Mouse (Mus musculus) forebrain, embryonic 14.5 days (tissue): Measurements from ENCODE around the gene Asic2. TPM values are rescaled to one million over a fixed set of nuclear protein-coding genes. Genes with fewer than 3 reads are reported as not detected.
A peak's percentile ranks its signal among the peaks of the same experiment; 100 is the strongest.

Experiments
- ATAC-seq: fragments of 200-750 bp; cut with Nextera tagmentation; 2 replicates; pipeline ENCODE4 v1.8.0; 2017; ENCODE audit warnings: mild to moderate bottlenecking, moderate library complexity
- DNase-seq: peaks from one replicate; pipeline ENCODE4 v3.0.0-alpha.2; 2015; ENCODE audit warnings: low spot score
- H3K27ac ChIP-seq: fragments of 300-500 bp; sonication (generic); 2 replicates; pipeline ENCODE4 v1.5.1; 2014; ENCODE audit warnings: low read depth, mild to moderate bottlenecking, control low read depth, low read length, moderate library complexity
- H3K27me3 ChIP-seq: fragments of 300-500 bp; sonication (generic); replicated peaks from 2 replicates; pipeline ENCODE4 v1.6.1; 2014; ENCODE audit warnings: low read length, control low read depth, mixed read lengths; ENCODE audit not compliant: control insufficient read depth, insufficient read depth
- H3K36me3 ChIP-seq: fragments of 300-500 bp; sonication (generic); 2 replicates; pipeline ENCODE4 v1.6.1; 2014; ENCODE audit warnings: low read length, control low read depth; ENCODE audit not compliant: control insufficient read depth, insufficient read depth
- H3K4me1 ChIP-seq: fragments of 300-500 bp; sonication (generic); 2 replicates; pipeline ENCODE4 v1.6.1; 2014; ENCODE audit warnings: antibody characterized with exemption, low read length, control low read depth; ENCODE audit not compliant: control insufficient read depth, insufficient read depth
- H3K4me2 ChIP-seq: fragments of 300-500 bp; sonication (generic); 2 replicates; pipeline ENCODE4 v1.6.1; 2014; ENCODE audit warnings: mild to moderate bottlenecking, control low read depth, low read length
- H3K4me3 ChIP-seq: fragments of 300-500 bp; sonication (generic); 2 replicates; pipeline ENCODE4 v1.5.1; 2014; ENCODE audit warnings: low read depth, low read length, control low read depth
- H3K9ac ChIP-seq: fragments of 300-500 bp; sonication (generic); 2 replicates; pipeline ENCODE4 v1.6.1; 2014; ENCODE audit warnings: mild to moderate bottlenecking, low read length, control low read depth, moderate library complexity
- H3K9me3 ChIP-seq: fragments of 300-500 bp; sonication (generic); replicated peaks from 2 replicates; pipeline ENCODE4 v1.6.1; 2016; ENCODE audit warnings: low read length, control low read depth, mixed read lengths; ENCODE audit not compliant: control insufficient read depth
- WGBS: fragments of 180-500 bp; shearing (Covaris S2); extraction: QIAGEN DNeasy Blood & Tissue Kit; methylation state at CpG from one replicate; pipeline ENCODE4 v1.1.7; 2014; 5-methylcytosine and 5-hydroxymethylcytosine counted together
- polyA plus RNA-seq: library from polyadenylated mRNA; unstranded; fragments of >200 nt; fragmentation: Nextera tagmentation; extraction: Ambion mirVana; gene quantifications from 2 replicates; pipeline ENCODE4 v1.2.1, GENCODE M21; 2014

Gene Asic2
- polyA plus RNA-seq, 1 experiment from 2014 or later = 3.8 TPM

DNA sequence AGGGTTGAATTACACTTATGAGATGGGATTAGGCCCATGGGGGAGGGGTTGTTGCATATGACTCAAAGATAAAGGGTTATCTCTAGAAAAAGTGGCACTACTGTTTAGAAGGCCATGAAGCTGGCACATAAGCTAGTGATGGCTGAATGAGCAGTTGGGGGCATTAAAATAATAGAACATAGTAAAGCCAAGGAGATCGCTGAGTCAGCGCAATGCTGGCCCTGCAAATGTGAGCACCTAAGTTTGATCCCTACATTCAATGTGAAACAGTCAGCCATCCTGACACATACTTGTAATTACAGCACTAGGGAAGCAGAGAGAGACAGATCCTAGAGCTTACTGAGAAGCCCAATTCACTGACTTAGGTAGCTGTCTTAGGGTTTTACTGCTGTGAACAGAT lies 562.3 kb downstream of the Asic2 start:
- DNase-seq (no peak), ATAC-seq (no peak)
- 98% methylated on average over 2 of the region's 2 CpGs for WGBS
- Histone ChIP-seq H3K9ac (no peak overlapping the region), H3K4me1 (no peaks in the 10 kb centered on the region), H3K9me3 (no peaks in the 10 kb centered on the region), H3K4me2 (no peak overlapping the region), H3K4me3 (no peak overlapping the region), H3K27me3 (no peaks in the 10 kb centered on the region), H3K36me3 (no peaks in the 10 kb centered on the region), H3K27ac (no peak overlapping the region)

DNA sequence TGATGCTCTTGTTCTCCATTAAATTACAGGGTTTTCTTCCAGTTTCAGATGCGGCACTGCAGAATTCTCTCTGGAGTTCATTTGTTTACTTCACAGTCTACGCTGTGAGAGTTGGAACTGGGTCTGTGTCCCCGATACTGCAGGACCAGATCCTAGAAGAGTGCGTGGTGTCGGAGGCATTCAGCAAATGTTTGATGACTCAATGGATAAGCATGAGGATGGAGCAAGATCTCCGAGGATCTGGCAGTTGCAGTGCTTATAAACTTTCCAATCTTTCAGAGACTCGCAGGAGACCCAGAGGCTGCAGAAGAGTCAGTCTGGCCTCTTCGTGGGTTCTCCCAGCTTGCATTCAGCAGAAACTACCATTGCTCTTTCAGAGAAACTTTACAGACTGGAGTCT lies 566.0 kb downstream of the Asic2 start:
- H3K27me3 ChIP-seq = no peaks in the 10 kb centered on the region
- 92% methylated on average over 8 of the region's 8 CpGs for WGBS
- no peak overlapping the region for H3K4me2 ChIP-seq
- no peak overlapping the region for H3K4me3 ChIP-seq
- no peak overlapping the region for H3K27ac ChIP-seq
- H3K9me3 ChIP-seq = no peaks in the 10 kb centered on the region
- ATAC-seq (no peak), DNase-seq (no peak)
- H3K4me1 ChIP-seq = no peaks in the 10 kb centered on the region
- H3K9ac ChIP-seq = no peak overlapping the region
- H3K36me3 ChIP-seq = no peaks in the 10 kb centered on the region

DNA sequence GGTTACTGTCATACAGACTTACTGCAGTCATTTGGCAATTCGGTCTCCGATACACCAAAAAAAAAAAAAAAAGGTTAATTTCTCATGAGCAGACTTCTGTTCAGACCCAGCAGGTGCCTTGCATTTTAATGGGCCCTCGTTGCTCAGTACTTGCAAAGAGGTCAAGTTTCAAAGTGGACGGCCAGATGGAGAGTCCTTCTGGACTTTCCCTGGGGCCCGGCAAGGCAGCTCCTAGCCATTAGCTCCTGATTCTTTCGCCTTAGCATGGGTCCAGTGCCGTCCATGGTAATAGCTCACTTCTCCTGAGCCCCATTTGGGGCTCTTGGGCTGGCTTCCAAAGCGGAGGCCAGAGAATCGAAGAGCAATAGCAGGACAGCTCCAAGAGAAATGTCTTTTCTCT lies 575.4 kb downstream of the Asic2 start:
- Histone ChIP-seq H3K9me3 (no peaks in the 10 kb centered on the region), H3K9ac (no peak overlapping the region), H3K36me3 (no peaks in the 10 kb centered on the region), H3K4me3 (no peak overlapping the region), H3K27ac (no peak overlapping the region), H3K4me2 (no peak overlapping the region), H3K27me3 (no peaks in the 10 kb centered on the region), H3K4me1 (no peaks in the 10 kb centered on the region)
- no peak for DNase-seq
- no peak for ATAC-seq
- WGBS = 66% methylated on average over 9 of the region's 9 CpGs

DNA sequence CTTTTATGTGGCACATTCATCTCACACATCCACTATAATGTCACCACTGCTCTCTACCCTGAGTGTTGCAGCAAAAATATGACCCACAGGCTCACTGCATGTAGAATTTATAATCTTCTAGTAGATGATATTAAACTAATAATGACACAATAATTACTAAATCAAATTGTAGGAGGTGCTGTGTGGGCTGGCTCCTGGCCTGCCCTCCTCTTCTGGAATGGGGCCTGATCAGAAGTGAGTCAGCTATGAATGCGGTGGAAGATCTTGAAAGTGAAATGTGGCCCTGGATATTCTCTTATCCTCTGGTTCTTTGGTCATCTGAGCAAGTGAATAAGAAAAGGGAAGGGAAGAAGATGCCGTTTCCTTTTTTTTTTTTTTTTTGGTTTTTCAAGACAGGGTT lies 582.1 kb downstream of the Asic2 start:
- Histone ChIP-seq H3K27ac (no peak overlapping the region), H3K4me2 (no peak overlapping the region), H3K4me1 (no peaks in the 10 kb centered on the region), H3K4me3 (no peak overlapping the region), H3K36me3 (no peaks in the 10 kb centered on the region), H3K9me3 (no peaks in the 10 kb centered on the region), H3K9ac (no peak overlapping the region), H3K27me3 (no peaks in the 10 kb centered on the region)
- WGBS = 83% methylated on average over 2 of the region's 2 CpGs
- DNase-seq (no peak), ATAC-seq (no peak)

DNA sequence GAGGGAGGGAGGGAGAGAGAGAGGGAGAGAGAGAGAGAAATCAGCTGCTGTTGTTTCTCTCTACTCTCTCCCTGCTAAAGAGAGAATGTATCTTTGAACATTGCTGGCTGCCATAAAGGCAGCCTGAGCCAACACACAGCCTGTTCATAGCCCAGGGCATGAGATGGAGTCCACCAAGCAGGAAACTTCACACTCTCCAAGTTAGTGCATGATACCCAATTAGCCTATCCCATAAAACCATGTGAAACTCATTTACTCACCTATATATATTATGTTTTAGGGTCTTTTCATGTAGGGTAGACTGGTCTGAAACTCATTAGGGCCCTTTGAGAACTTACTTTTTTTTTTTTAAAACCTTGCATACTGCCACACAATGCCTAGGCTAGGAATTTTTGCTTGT lies 582.7 kb downstream of the Asic2 start:
- Histone ChIP-seq H3K27ac (no peak overlapping the region), H3K9me3 (no peaks in the 10 kb centered on the region), H3K36me3 (no peaks in the 10 kb centered on the region), H3K4me3 (no peak overlapping the region), H3K9ac (no peak overlapping the region), H3K27me3 (no peaks in the 10 kb centered on the region), H3K4me2 (no peak overlapping the region), H3K4me1 (no peaks in the 10 kb centered on the region)
- DNase-seq = no peak
- no peak for ATAC-seq

DNA sequence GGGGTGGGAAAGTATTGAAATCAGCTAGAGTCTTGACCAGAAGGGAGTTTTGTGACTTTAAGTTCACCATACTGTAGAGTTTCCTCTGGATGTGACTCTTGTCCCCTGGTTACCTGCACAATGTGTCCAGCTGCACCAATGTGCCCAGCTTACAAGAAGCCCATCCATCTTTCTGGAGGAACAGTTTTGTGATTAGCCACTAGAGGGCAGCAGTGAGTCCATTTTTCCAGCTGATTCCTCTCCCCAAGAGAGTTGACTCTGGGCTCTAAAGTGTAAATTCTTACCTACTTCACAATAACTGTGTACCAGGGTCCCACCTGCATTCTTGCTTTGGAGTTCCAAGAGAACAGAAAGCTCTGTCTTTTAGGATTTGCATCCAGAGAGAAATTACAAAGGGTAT lies 593.4 kb downstream of the Asic2 start:
- peaks cover 4% of the 10 kb centered on the region; the same call in 1 of the 2 replicates for H3K4me1 ChIP-seq
- no peaks in the 10 kb centered on the region for H3K9me3 ChIP-seq
- no peaks in the 10 kb centered on the region for H3K27me3 ChIP-seq
- DNase-seq (peak; percentile 72), ATAC-seq (no peak)
- H3K9ac ChIP-seq = no peak overlapping the region
- H3K36me3 ChIP-seq = no peaks in the 10 kb centered on the region
- no peak overlapping the region for H3K4me3 ChIP-seq
- no peak overlapping the region for H3K4me2 ChIP-seq
- no peak overlapping the region for H3K27ac ChIP-seq

DNA sequence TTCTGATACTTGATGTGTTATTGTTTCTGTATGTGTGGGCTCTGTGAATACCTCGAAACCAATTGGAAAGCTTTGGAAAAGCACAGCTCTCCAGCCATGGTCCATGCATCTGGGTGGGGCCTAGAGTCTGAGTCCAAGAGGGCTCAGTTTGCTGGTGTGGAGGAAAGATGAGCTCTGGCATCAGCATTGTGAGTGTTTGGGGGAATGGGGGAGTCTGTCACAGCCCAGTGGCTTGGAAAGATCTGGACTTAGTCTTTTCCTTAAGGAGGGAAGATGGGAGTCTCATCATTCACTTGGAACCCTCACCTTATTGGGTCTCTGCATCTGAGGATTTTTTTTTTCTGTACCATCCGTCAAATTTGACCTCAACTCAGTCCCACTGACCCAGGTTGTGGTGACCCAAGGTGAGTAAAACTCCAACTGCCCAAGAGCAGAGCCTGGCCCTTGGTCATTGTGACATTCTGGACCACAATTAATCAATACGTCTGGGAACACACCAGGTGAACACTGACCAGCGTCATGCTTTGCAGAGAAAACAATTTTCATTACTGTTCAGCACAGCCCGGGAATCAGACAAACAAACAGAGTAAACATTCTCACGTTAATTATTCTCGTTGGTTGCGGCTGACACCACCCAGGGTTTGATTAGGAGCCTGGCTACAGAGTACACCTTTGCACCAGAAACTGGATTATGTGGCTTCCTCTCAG lies 594.1 kb downstream of the Asic2 start:
- peaks cover 4% of the 10 kb centered on the region; the same call in 1 of the 2 replicates for H3K4me1 ChIP-seq
- no peak overlapping the region for H3K4me3 ChIP-seq
- no peak for DNase-seq
- ATAC-seq = no peak
- no peaks in the 10 kb centered on the region for H3K36me3 ChIP-seq
- H3K27me3 ChIP-seq = no peaks in the 10 kb centered on the region
- 84% methylated on average over 8 of the region's 8 CpGs for WGBS
- no peak overlapping the region for H3K9ac ChIP-seq
- no peak overlapping the region for H3K4me2 ChIP-seq
- no peak overlapping the region for H3K27ac ChIP-seq
- no peaks in the 10 kb centered on the region for H3K9me3 ChIP-seq

DNA sequence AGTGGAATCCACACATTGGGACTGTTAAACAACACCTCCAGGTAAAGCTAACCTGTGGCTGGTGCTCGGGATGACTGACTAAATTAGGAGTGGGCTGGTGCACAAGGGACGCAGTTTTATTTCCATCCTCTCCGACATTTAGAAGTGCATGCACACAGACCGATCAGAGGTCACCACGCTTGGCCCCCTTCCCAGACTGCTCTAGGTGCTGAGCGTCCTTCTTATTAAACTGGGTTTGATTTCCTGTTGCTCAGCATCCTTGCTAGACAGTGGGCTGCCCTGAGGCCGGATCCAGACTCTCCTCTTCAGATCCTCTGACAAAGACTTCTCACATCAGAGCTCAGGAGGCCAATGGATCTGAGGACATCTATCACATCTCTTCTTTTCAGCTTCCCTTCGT lies 596.7 kb downstream of the Asic2 start:
- Histone ChIP-seq H3K9ac (no peak overlapping the region), H3K4me3 (no peak overlapping the region), H3K27ac (no peak overlapping the region), H3K4me1 (peaks cover 4% of the 10 kb centered on the region; the same call in 1 of the 2 replicates), H3K4me2 (no peak overlapping the region), H3K36me3 (no peaks in the 10 kb centered on the region), H3K27me3 (no peaks in the 10 kb centered on the region), H3K9me3 (no peaks in the 10 kb centered on the region)
- 78% methylated on average over 8 of the region's 8 CpGs for WGBS
- ATAC-seq (no peak), DNase-seq (no peak)

DNA sequence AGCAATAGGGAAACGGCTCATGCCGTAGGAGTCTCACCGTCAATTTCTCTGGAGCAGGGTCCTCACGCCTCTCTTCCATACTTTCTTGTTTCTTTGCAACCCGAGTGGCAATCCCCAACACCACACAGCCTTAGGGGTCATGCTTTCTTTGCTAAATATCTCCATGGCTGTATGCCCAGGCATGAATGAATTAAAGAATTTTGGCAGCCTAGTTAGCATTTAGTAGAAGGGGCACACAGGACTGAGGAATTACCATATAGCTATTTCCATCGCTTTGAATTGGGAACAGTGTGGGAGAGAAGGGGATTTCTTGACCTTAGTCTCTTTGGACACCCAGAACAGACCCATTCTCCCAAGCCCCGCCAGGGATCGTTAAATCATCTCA lies 597.8 kb downstream of the Asic2 start:
- DNase-seq (peak; percentile 57), ATAC-seq (no peak)
- H3K4me1 ChIP-seq = peaks cover 4% of the 10 kb centered on the region; the same call in 1 of the 2 replicates
- H3K9ac ChIP-seq = no peak overlapping the region
- WGBS = 33% methylated on average over 8 of the region's 8 CpGs
- H3K4me3 ChIP-seq = no peak overlapping the region
- no peak overlapping the region for H3K4me2 ChIP-seq
- H3K36me3 ChIP-seq = no peaks in the 10 kb centered on the region
- H3K9me3 ChIP-seq = no peaks in the 10 kb centered on the region
- H3K27ac ChIP-seq = no peak overlapping the region
- H3K27me3 ChIP-seq = no peaks in the 10 kb centered on the region
